Mouse (Mus musculus) intestine, embryonic 16.5 days (tissue): Measurements from ENCODE around the gene Rhox3g. TPM values are rescaled to one million over a fixed set of nuclear protein-coding genes. Genes with fewer than 3 reads are reported as not detected.
"Not testable (repeated sequence)": the region's sequence is repeated elsewhere in the genome, so short reads cannot be mapped to it uniquely, and the experiment has no call there.

Experiments
- ATAC-seq: fragments of 200-750 bp; cut with Nextera tagmentation; 2 replicates; pipeline ENCODE4 v1.8.0; 2017; ENCODE audit warnings: moderate TSS enrichment, moderate library complexity
- H3K27ac ChIP-seq: fragments of 300-500 bp; sonication (generic); 2 replicates; pipeline ENCODE4 v1.5.1; 2014; ENCODE audit warnings: mild to moderate bottlenecking, low read length
- H3K27me3 ChIP-seq: fragments of 300-500 bp; sonication (generic); replicated peaks from 2 replicates; pipeline ENCODE4 v1.6.1; 2014; ENCODE audit warnings: low read length, control low read depth, mixed read lengths; ENCODE audit not compliant: control insufficient read depth, insufficient read depth
- H3K36me3 ChIP-seq: fragments of 300-500 bp; sonication (generic); 2 replicates; pipeline ENCODE4 v1.6.1; 2014; ENCODE audit warnings: low read length, control low read depth; ENCODE audit not compliant: control insufficient read depth, insufficient read depth
- H3K4me1 ChIP-seq: fragments of 300-500 bp; sonication (generic); 2 replicates; pipeline ENCODE4 v1.6.1; 2014; ENCODE audit warnings: low read length, control low read depth, mixed read lengths; ENCODE audit not compliant: control insufficient read depth, insufficient read depth
- H3K4me2 ChIP-seq: fragments of 300-500 bp; sonication (generic); 2 replicates; pipeline ENCODE4 v1.6.1; 2014; ENCODE audit warnings: low read depth, low read length, control low read depth
- H3K4me3 ChIP-seq: fragments of 300-500 bp; sonication (generic); 2 replicates; pipeline ENCODE4 v1.5.1; 2014; ENCODE audit warnings: mild to moderate bottlenecking, low read length
- H3K9ac ChIP-seq: fragments of 300-500 bp; sonication (generic); 2 replicates; pipeline ENCODE4 v1.6.1; 2014; ENCODE audit warnings: low read depth, low read length
- H3K9me3 ChIP-seq: fragments of 300-500 bp; sonication (generic); 2 replicates; pipeline ENCODE4 v1.6.1; 2016; ENCODE audit warnings: low read length, control low read depth; ENCODE audit not compliant: control insufficient read depth
- WGBS: fragments of 180-500 bp; shearing (Covaris S2); extraction: QIAGEN DNeasy Blood & Tissue Kit; methylation state at CpG from one replicate; pipeline ENCODE4 v1.1.7; 2014; 5-methylcytosine and 5-hydroxymethylcytosine counted together
- polyA plus RNA-seq: library from polyadenylated mRNA; unstranded; fragments of >200 nt; fragmentation: Nextera tagmentation; extraction: Ambion mirVana; gene quantifications from 2 replicates; pipeline ENCODE4 v1.2.1, GENCODE M21; 2015

Gene Rhox3g
- not detected in 2 replicates for polyA plus RNA-seq

- H3K4me2 ChIP-seq, H3K27me3 ChIP-seq, ATAC-seq, H3K9me3 ChIP-seq, H3K4me1 ChIP-seq, H3K9ac ChIP-seq, H3K27ac ChIP-seq, H3K4me3 ChIP-seq, H3K36me3 ChIP-seq: not testable (repeated sequence)
- WGBS, result 85% methylated on average over 2 of the region's 2 CpGs
Measured at GRCm38 (mm10) chrX:37628512-37628911, at the start of gene Rhox3g. Rhox3g (minus strand) TSS chrX:37628612.

GRCm38 (mm10) chrX:37673177-37673576 is 44.8 kb upstream of the Rhox3g start, which contains the start of gene Rhox2h:
Rhox2h (minus strand) TSS chrX:37673277.
- H3K27me3 ChIP-seq, H3K36me3 ChIP-seq, ATAC-seq, H3K4me2 ChIP-seq, H3K4me1 ChIP-seq, H3K27ac ChIP-seq, H3K4me3 ChIP-seq, H3K9ac ChIP-seq, H3K9me3 ChIP-seq: not testable (repeated sequence)
- 88% methylated on average over 8 of the region's 8 CpGs for WGBS

DNA sequence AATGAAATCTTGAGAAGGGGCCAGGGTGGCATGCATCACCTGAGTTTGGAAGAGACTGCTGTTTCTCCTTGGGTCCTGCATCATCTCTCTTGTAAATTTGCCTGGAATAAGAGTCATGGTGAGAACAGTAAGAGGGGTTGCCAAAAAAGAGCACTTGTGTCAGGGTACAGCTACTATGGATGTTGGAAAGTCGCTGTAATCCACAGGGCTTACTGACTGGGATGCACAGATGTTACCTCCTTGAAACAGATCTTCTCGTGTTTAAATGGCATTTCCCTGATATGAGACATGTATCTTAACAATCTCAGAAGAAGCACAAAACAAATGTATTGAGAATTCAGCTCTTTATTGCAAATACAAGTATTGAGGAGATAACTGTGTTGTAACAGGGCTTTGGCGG is 40.3 kb upstream of the Rhox3g start, which contains the start of gene Rhox3h:
Gene Rhox3h (minus strand): TSS at position 101 of the 400 bp plus-strand sequence.
- not testable (repeated sequence) for H3K4me1 ChIP-seq, H3K27me3 ChIP-seq, H3K27ac ChIP-seq, H3K4me3 ChIP-seq, H3K36me3 ChIP-seq, H3K9ac ChIP-seq, H3K4me2 ChIP-seq, ATAC-seq, H3K9me3 ChIP-seq
- 78% methylated on average over 1 of the region's 3 CpGs for WGBS

- not testable (repeated sequence) for H3K36me3 ChIP-seq, H3K4me1 ChIP-seq, ATAC-seq, H3K4me3 ChIP-seq, H3K9ac ChIP-seq, H3K27ac ChIP-seq, H3K9me3 ChIP-seq, H3K27me3 ChIP-seq, H3K4me2 ChIP-seq
- 87% methylated on average over 16 of the region's 20 CpGs for WGBS
Measured at GRCm38 (mm10) chrX:37651227-37651626, 22.8 kb upstream of the Rhox3g start, which contains the start of gene Rhox4g. Rhox4g (minus strand) TSS chrX:37651327.

GRCm38 (mm10) chrX:37643370-37643769 is 15.0 kb upstream of the Rhox3g start, which contains the start of gene Rhox2g:
Rhox2g (minus strand) TSS chrX:37643470.
- WGBS, result 91% methylated on average over 6 of the region's 6 CpGs
- H3K4me2 ChIP-seq, H3K4me3 ChIP-seq, H3K4me1 ChIP-seq, H3K27me3 ChIP-seq, H3K9me3 ChIP-seq, H3K9ac ChIP-seq, H3K27ac ChIP-seq, ATAC-seq, H3K36me3 ChIP-seq: not testable (repeated sequence)

GRCm38 (mm10) chrX:37607604-37608003 is 20.8 kb downstream of the Rhox3g start, which contains the start of gene Rhox4f:
Rhox4f (minus strand) TSS chrX:37607704.
- not testable (repeated sequence) for ATAC-seq, H3K9me3 ChIP-seq, H3K4me1 ChIP-seq, H3K27me3 ChIP-seq, H3K4me3 ChIP-seq, H3K36me3 ChIP-seq, H3K9ac ChIP-seq, H3K4me2 ChIP-seq, H3K27ac ChIP-seq
- WGBS, result 98% methylated on average over 12 of the region's 19 CpGs

GRCm38 (mm10) chrX:37580692-37581091 is 47.7 kb downstream of the Rhox3g start, which contains the start of gene Rhox3f:
Rhox3f (plus strand) TSS chrX:37580992.
- not testable (repeated sequence) for H3K36me3 ChIP-seq, ATAC-seq, H3K4me3 ChIP-seq, H3K9ac ChIP-seq, H3K4me2 ChIP-seq, H3K9me3 ChIP-seq, H3K27me3 ChIP-seq, H3K4me1 ChIP-seq, H3K27ac ChIP-seq

Other genes with a start within 250 kb of the Rhox3g start
- not detected in 2 replicates for gene Rhox3a2, start 248.6 kb downstream of the Rhox3g start, polyA plus RNA-seq
- gene Rhox4a2, start 237.8 kb downstream of the Rhox3g start, polyA plus RNA-seq, result not detected in 2 replicates
- not detected in 2 replicates for gene Rhox2b, start 216.5 kb downstream of the Rhox3g start, polyA plus RNA-seq
- gene Rhox4b, start 196.1 kb downstream of the Rhox3g start, polyA plus RNA-seq, result not detected in 2 replicates
- gene Rhox2c, start 174.9 kb downstream of the Rhox3g start, polyA plus RNA-seq, result not detected in 2 replicates
- gene Rhox3c, start 170.0 kb downstream of the Rhox3g start, polyA plus RNA-seq, result not detected in 2 replicates
- gene Rhox4c, start 148.3 kb downstream of the Rhox3g start, polyA plus RNA-seq, result not detected in 2 replicates
- gene Rhox2d, start 135.2 kb downstream of the Rhox3g start, polyA plus RNA-seq, result not detected in 2 replicates
- gene Rhox4d, start 114.3 kb downstream of the Rhox3g start, polyA plus RNA-seq, result not detected in 2 replicates
- not detected in 2 replicates for gene Rhox2e, start 98.2 kb downstream of the Rhox3g start, polyA plus RNA-seq
- not detected in 2 replicates for gene Rhox3e, start 86.6 kb downstream of the Rhox3g start, polyA plus RNA-seq
- not detected in 2 replicates for gene Rhox4e, start 71.2 kb downstream of the Rhox3g start, polyA plus RNA-seq
- not detected in 2 replicates for gene Rhox2f, start 57.2 kb downstream of the Rhox3g start, polyA plus RNA-seq
- gene Rhox3f, start 47.6 kb downstream of the Rhox3g start, polyA plus RNA-seq, result not detected in 2 replicates
- gene Rhox4f, start 20.9 kb downstream of the Rhox3g start, polyA plus RNA-seq, result not detected in 2 replicates
- not detected in 2 replicates for gene Rhox2g, start 14.9 kb upstream of the Rhox3g start, polyA plus RNA-seq
- not detected in 2 replicates for gene Rhox4g, start 22.7 kb upstream of the Rhox3g start, polyA plus RNA-seq
- not detected in 2 replicates for gene Rhox3h, start 40.2 kb upstream of the Rhox3g start, polyA plus RNA-seq
- gene Rhox2h, start 44.7 kb upstream of the Rhox3g start, polyA plus RNA-seq, result not detected in 2 replicates
- gene Rhox5, start 176.2 kb upstream of the Rhox3g start, polyA plus RNA-seq, result 2.2 and 3.3 TPM in 2 replicates
- gene Rhox6, start 198.3 kb upstream of the Rhox3g start, polyA plus RNA-seq, result not detected in 2 replicates
- not detected in 2 replicates for gene Rhox7a, start 203.1 kb upstream of the Rhox3g start, polyA plus RNA-seq